Mouse (Mus musculus) neural tube, embryonic 12.5 days (tissue): ENCODE measurements around the gene Nfya. TPM values are rescaled to one million over a fixed set of nuclear protein-coding genes. Genes with fewer than 3 reads are reported as not detected.

Experiments used
- ATAC-seq: fragments of 200-750 bp; cut with Nextera tagmentation; 2 replicates; pipeline ENCODE4 v1.8.0; 2017; ENCODE audit warnings: low read depth, mild to moderate bottlenecking, moderate TSS enrichment, moderate library complexity; ENCODE audit not compliant: low FRiP score
- H3K27ac ChIP-seq: fragments of 300-500 bp; sonication (generic); 2 replicates; pipeline ENCODE4 v1.5.1; 2016
- H3K27me3 ChIP-seq: fragments of 300-500 bp; sonication (generic); replicated peaks from 2 replicates; pipeline ENCODE4 v1.6.1; 2016; ENCODE audit warnings: mild to moderate bottlenecking
- H3K36me3 ChIP-seq: fragments of 300-500 bp; sonication (generic); 2 replicates; pipeline ENCODE4 v1.6.1; 2016; ENCODE audit warnings: mild to moderate bottlenecking
- H3K4me1 ChIP-seq: fragments of 300-500 bp; sonication (generic); 2 replicates; pipeline ENCODE4 v1.6.1; 2016
- H3K4me2 ChIP-seq: fragments of 300-500 bp; sonication (generic); replicated peaks from 2 replicates; pipeline ENCODE4 v1.6.1; 2016; ENCODE audit warnings: mild to moderate bottlenecking
- H3K4me3 ChIP-seq: fragments of 300-500 bp; sonication (generic); 2 replicates; pipeline ENCODE4 v1.5.1; 2016
- H3K9ac ChIP-seq: fragments of 300-500 bp; sonication (generic); 2 replicates; pipeline ENCODE4 v1.6.1; 2016; ENCODE audit warnings: mild to moderate bottlenecking
- H3K9me3 ChIP-seq: fragments of 300-500 bp; sonication (generic); 2 replicates; pipeline ENCODE4 v1.6.1; 2016; ENCODE audit warnings: mild to moderate bottlenecking
- WGBS: fragments of 180-500 bp; shearing (Covaris S2); methylation state at CpG from one replicate; pipeline ENCODE4 v1.1.7; 2016; 5-methylcytosine and 5-hydroxymethylcytosine counted together
- polyA plus RNA-seq: library from polyadenylated mRNA; unstranded; fragments of >200 nt; fragmentation: Nextera tagmentation; extraction: Ambion mirVana; gene quantifications from 2 replicates; pipeline ENCODE4 v1.2.1, GENCODE M21; 2016

The Nfya gene
- polyA plus RNA-seq, 1 experiment from 2014 or later = 17.4 TPM

GRCm38 (mm10) chr17:48347287-48347686 is 62.4 kb downstream of the Nfya start:
- H3K9me3 ChIP-seq = no peaks in the 10 kb centered on the region
- no peak for ATAC-seq

GRCm38 (mm10) chr17:48346834-48347233 is 62.9 kb downstream of the Nfya start:
- 65% methylated on average over 4 of the region's 4 CpGs for WGBS

More at GRCm38 (mm10) chr17:48347287-48347686, 62.4 kb downstream of the Nfya start:
- no peaks in the 10 kb centered on the region for H3K27me3 ChIP-seq
- H3K27ac ChIP-seq = no peak overlapping the region
- no peak overlapping the region for H3K9ac ChIP-seq
- no peaks in the 10 kb centered on the region for H3K36me3 ChIP-seq
- H3K4me3 ChIP-seq = no peak overlapping the region
- H3K4me1 ChIP-seq = no peaks in the 10 kb centered on the region
- no peak overlapping the region for H3K4me2 ChIP-seq
- WGBS = 78% methylated on average over 2 of the region's 2 CpGs

GRCm38 (mm10) chr17:48346231-48346630 is 63.5 kb downstream of the Nfya start, which contains the start of gene Trem2:
Gene Trem2, plus strand, starts transcription at chr17:48346401.
- ATAC-seq = no peak
- H3K36me3 ChIP-seq = no peaks in the 10 kb centered on the region
- no peaks in the 10 kb centered on the region for H3K4me1 ChIP-seq
- no peaks in the 10 kb centered on the region for H3K9me3 ChIP-seq
- WGBS = 79% methylated on average over 5 of the region's 5 CpGs
- no peak within 1 kb of the TSS for H3K27ac ChIP-seq
- no peak within 1 kb of the TSS for H3K4me2 ChIP-seq
- no peaks in the 10 kb centered on the region for H3K27me3 ChIP-seq
- H3K4me3 ChIP-seq = no peak within 1 kb of the TSS
- no peak within 1 kb of the TSS for H3K9ac ChIP-seq

More at GRCm38 (mm10) chr17:48346834-48347233, 62.9 kb downstream of the Nfya start:
- H3K9ac ChIP-seq = no peak overlapping the region
- H3K4me2 ChIP-seq = no peak overlapping the region
- no peaks in the 10 kb centered on the region for H3K9me3 ChIP-seq
- H3K4me3 ChIP-seq = no peak overlapping the region
- H3K27ac ChIP-seq = no peak overlapping the region
- no peaks in the 10 kb centered on the region for H3K27me3 ChIP-seq
- H3K4me1 ChIP-seq = no peaks in the 10 kb centered on the region
- H3K36me3 ChIP-seq = no peaks in the 10 kb centered on the region
- no peak for ATAC-seq

- H3K4me3 ChIP-seq = no peak overlapping the region
- no peaks in the 10 kb centered on the region for H3K36me3 ChIP-seq
- WGBS = 82% methylated on average over 4 of the region's 4 CpGs
- no peaks in the 10 kb centered on the region for H3K9me3 ChIP-seq
- H3K27me3 ChIP-seq = no peaks in the 10 kb centered on the region
- H3K4me2 ChIP-seq = no peak overlapping the region
- H3K27ac ChIP-seq = no peak overlapping the region
- no peaks in the 10 kb centered on the region for H3K4me1 ChIP-seq
- no peak for ATAC-seq
- no peak overlapping the region for H3K9ac ChIP-seq
Measured at GRCm38 (mm10) chr17:48345824-48346223, 63.9 kb downstream of the Nfya start.

GRCm38 (mm10) chr17:48343065-48343464 is 66.6 kb downstream of the Nfya start:
- Histone ChIP-seq H3K9ac (no peak overlapping the region), H3K9me3 (no peaks in the 10 kb centered on the region), H3K4me3 (no peak overlapping the region), H3K36me3 (no peaks in the 10 kb centered on the region), H3K27ac (no peak overlapping the region), H3K27me3 (no peaks in the 10 kb centered on the region), H3K4me2 (no peak overlapping the region), H3K4me1 (no peaks in the 10 kb centered on the region)
- 91% methylated on average over 2 of the region's 2 CpGs for WGBS
- no peak for ATAC-seq

GRCm38 (mm10) chr17:48341947-48342346 is 67.8 kb downstream of the Nfya start:
- WGBS = 84% methylated on average over 3 of the region's 3 CpGs
- Histone ChIP-seq H3K4me2 (no peak overlapping the region), H3K27ac (no peak overlapping the region), H3K36me3 (no peaks in the 10 kb centered on the region), H3K27me3 (no peaks in the 10 kb centered on the region), H3K9me3 (no peaks in the 10 kb centered on the region), H3K4me1 (no peaks in the 10 kb centered on the region), H3K4me3 (no peak overlapping the region), H3K9ac (no peak overlapping the region)
- no peak for ATAC-seq

- no peak overlapping the region for H3K27ac ChIP-seq
- H3K4me1 ChIP-seq = no peaks in the 10 kb centered on the region
- H3K4me2 ChIP-seq = no peak overlapping the region
- 93% methylated on average over 1 of the region's 1 CpGs for WGBS
- no peak overlapping the region for H3K9ac ChIP-seq
- no peak for ATAC-seq
- no peaks in the 10 kb centered on the region for H3K27me3 ChIP-seq
- no peak overlapping the region for H3K4me3 ChIP-seq
- no peaks in the 10 kb centered on the region for H3K36me3 ChIP-seq
- H3K9me3 ChIP-seq = no peaks in the 10 kb centered on the region
Measured at GRCm38 (mm10) chr17:48340267-48340666, 69.4 kb downstream of the Nfya start.

Other genes with a start within 250 kb of the Nfya start
- gene A530064D06Rik, start 242.6 kb downstream of the Nfya start, polyA plus RNA-seq = not detected in 2 replicates
- 0.09 TPM in 1 of 2 replicates, not detected in the other for gene Trem1, start 177.1 kb downstream of the Nfya start, polyA plus RNA-seq
- not detected in 2 replicates for gene Trem3, start 162.1 kb downstream of the Nfya start, polyA plus RNA-seq
- 0.14 TPM in 1 of 2 replicates, not detected in the other for gene Treml4, start 145.6 kb downstream of the Nfya start, polyA plus RNA-seq
- 0.23 and 0.27 TPM in 2 replicates for gene Treml2, start 110.4 kb downstream of the Nfya start, polyA plus RNA-seq
- 0.09 TPM in 1 of 2 replicates, not detected in the other for gene B430306N03Rik, start 93.8 kb downstream of the Nfya start, polyA plus RNA-seq
- gene Trem2, start 63.5 kb downstream of the Nfya start, polyA plus RNA-seq = 2.9 and 3.4 TPM in 2 replicates
- 1.3 and 2.7 TPM in 2 replicates for gene Treml1, start 50.0 kb downstream of the Nfya start, polyA plus RNA-seq
- 58.7 and 62.6 TPM in 2 replicates for gene Oard1, start 108 bp upstream of the Nfya start, polyA plus RNA-seq
- gene Apobec2, start 23.0 kb upstream of the Nfya start, polyA plus RNA-seq = 2.4 and 4.4 TPM in 2 replicates
- 1.0 and 1.5 TPM in 2 replicates for gene Tspo2, start 41.6 kb upstream of the Nfya start, polyA plus RNA-seq
- gene Unc5cl, start 45.0 kb upstream of the Nfya start, polyA plus RNA-seq = 0.15 TPM in 1 of 2 replicates, not detected in the other